ENCODE assay signal across 20 mouse cellular contexts in the genomic region with DNA sequence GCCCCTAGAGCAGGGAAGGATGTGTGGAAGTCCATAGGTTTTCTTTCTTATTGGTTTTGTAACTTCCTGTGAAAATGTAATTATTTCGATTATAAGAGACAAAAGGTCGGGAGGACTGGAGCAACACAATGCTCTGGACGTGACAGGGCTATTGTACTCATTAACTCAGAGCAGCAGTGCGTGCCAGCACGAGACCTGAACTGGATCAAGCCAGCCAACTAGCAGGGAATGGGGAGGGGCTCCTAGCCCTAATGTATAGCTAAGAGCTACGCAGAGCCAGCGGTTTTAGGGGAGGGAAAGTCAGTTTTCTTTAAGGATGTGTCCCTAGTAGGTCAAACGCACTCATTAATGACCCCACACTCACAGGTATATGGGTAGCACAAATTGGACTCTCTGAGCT.
A peak's percentile ranks its signal among the peaks of the same experiment; 100 is the strongest.
DNase-seq lines count a peak whose midpoint lies in the region; ATAC-seq lines count a peak whose summit lies in the region.
"Had no signal": no experiment of that assay in that cellular context is flagged by ENCODE, and none has a peak within 500 bp of the region (broad histone marks: within the 10 kb centered on the region; RNA-seq: fewer than 3 reads in every experiment).

No protein-coding gene starts in this region.

- no peak overlapping the region for H3K4me3 ChIP-seq in hindbrain, embryonic 13.5 days
- no peak overlapping the region for H3K4me3 ChIP-seq in hindbrain, embryonic 16.5 days (ENCODE audit: low read length)
- H3K4me3 ChIP-seq: forebrain, embryonic 13.5 days; heart, embryonic 10.5 days; hindbrain, embryonic 10.5 days; lung, embryonic 15.5 days; myocyte had no signal

- H3K9ac ChIP-seq in hindbrain, embryonic 13.5 days = no peak overlapping the region
- no peak overlapping the region for H3K9ac ChIP-seq in hindbrain, embryonic 16.5 days (ENCODE audit: low read depth, low read length)
- H3K9ac ChIP-seq: forebrain, embryonic 13.5 days; liver, embryonic 14.5 days; lung, embryonic 15.5 days had no signal

- ATAC-seq in hindbrain, embryonic 13.5 days (ENCODE audit: low FRiP score) = 0 out of 2 replicates have a peak, but pooled peaks have one; percentile 56
- ATAC-seq in hindbrain, embryonic 16.5 days = no peak
- ATAC-seq: forebrain, embryonic 13.5 days; intestine, embryonic 16.5 days had no signal

- no peaks in the 10 kb centered on the region for H3K9me3 ChIP-seq in hindbrain, embryonic 13.5 days
- no peaks in the 10 kb centered on the region for H3K9me3 ChIP-seq in hindbrain, embryonic 16.5 days (ENCODE audit: control insufficient read depth, low read length)
- H3K9me3 ChIP-seq: forebrain, embryonic 13.5 days; hindbrain, embryonic 10.5 days; lung, embryonic 15.5 days had no signal

- no peaks in the 10 kb centered on the region for H3K36me3 ChIP-seq in hindbrain, embryonic 13.5 days
- no peaks in the 10 kb centered on the region for H3K36me3 ChIP-seq in hindbrain, embryonic 16.5 days (ENCODE audit: control insufficient read depth, insufficient read depth, low read length)
- H3K36me3 ChIP-seq: G1E; heart, embryonic 10.5 days; hindbrain, embryonic 10.5 days; lung, embryonic 15.5 days had no signal

- H3K27ac ChIP-seq in hindbrain, embryonic 13.5 days = no peak overlapping the region
- no peak overlapping the region for H3K27ac ChIP-seq in hindbrain, embryonic 16.5 days (ENCODE audit: low read depth, low read length)
- H3K27ac ChIP-seq: forebrain, embryonic 13.5 days; hindbrain, embryonic 10.5 days; liver, embryonic 14.5 days; lung, embryonic 15.5 days had no signal

- H3K4me2 ChIP-seq in hindbrain, embryonic 13.5 days = no peak overlapping the region
- H3K4me2 ChIP-seq in hindbrain, embryonic 16.5 days (ENCODE audit: low read length) = no peak overlapping the region
- H3K4me2 ChIP-seq: forebrain, embryonic 13.5 days; lung, embryonic 15.5 days had no signal

- 62% methylated on average over 8 of the region's 8 CpGs for WGBS in hindbrain, embryonic 13.5 days
- 54% methylated on average over 8 of the region's 8 CpGs for WGBS in hindbrain, embryonic 16.5 days

- DNase-seq in ES-CJ7 (ENCODE audit: low read depth, low spot score) = peak; percentile 78
- peak; percentile 36 for DNase-seq in kidney, adult 9 months
- peak; percentile 59 for DNase-seq in retina, embryonic 14.5 days (ENCODE audit: low spot score)
- no peak for DNase-seq in gastrocnemius, postnatal 4 days (ENCODE audit: low spot score in 2 of 2)
- DNase-seq in lung, postnatal 4 days = no peak
- DNase-seq: cerebellum, adult 18-20 months; embryo, embryonic 11 days; gastrocnemius, postnatal 36 days; midbrain, embryonic 14.5 days; right cerebral cortex, postnatal 14 days had no signal

- peaks cover 11% of the 10 kb centered on the region; the same call in 1 of the 2 replicates for H3K4me1 ChIP-seq in hindbrain, embryonic 13.5 days (replicated peaks)
- no peaks in the 10 kb centered on the region for H3K4me1 ChIP-seq in hindbrain, embryonic 16.5 days (ENCODE audit: control insufficient read depth, insufficient read depth, low read depth, low read length)

- no peaks in the 10 kb centered on the region for H3K27me3 ChIP-seq in hindbrain, embryonic 13.5 days
- H3K27me3 ChIP-seq in hindbrain, embryonic 16.5 days (replicated peaks; ENCODE audit: control insufficient read depth, insufficient read depth, low read length) = no peaks in the 10 kb centered on the region
- H3K27me3 ChIP-seq: forebrain, embryonic 13.5 days; lung, embryonic 15.5 days had no signal

Comparison
In these comparisons a context has a peak if more than half of its experiments do, and no peak if none do; other contexts are left out.
1. DNase-seq: peak in ES-CJ7 (single experiment), kidney, adult 9 months (single experiment) and retina, embryonic 14.5 days (single experiment); none in gastrocnemius, postnatal 4 days (0 of 2) and lung, postnatal 4 days (0 of 2).